Mouse (Mus musculus) lung, postnatal 0 days (tissue): Measurements from ENCODE around the gene Plekhb1.

Experiments
- CTCF ChIP-seq: IDR thresholded peaks from 2 replicates; pipeline ENCODE4 v1.5.1; 2016; ENCODE audit warnings: antibody characterized with exemption, mild to moderate bottlenecking
- EP300 ChIP-seq: IDR thresholded peaks from 2 replicates; pipeline ENCODE4 v1.6.1; 2016; ENCODE audit warnings: antibody characterized with exemption, mild to moderate bottlenecking, control low read depth

DNA sequence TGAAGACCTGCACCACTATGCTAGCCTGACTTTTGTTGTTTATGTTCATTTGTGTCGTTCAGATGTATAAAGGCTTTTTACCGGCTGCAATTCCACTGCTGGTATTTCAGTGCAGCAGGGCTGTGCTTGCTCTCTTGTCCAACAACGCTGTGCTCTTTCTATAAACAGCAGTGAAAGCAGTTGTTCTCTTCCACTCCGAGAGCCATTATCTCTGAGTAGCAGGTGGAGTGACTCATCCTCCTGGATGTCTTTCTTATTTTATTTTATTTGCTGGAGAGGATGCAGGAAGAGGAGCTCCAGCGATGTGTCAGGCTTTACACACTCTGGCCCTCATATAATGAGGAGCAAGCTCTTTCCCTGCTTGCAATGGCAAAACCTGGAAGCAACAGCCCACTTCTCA, 62.0 kb downstream of the Plekhb1 start:
- no peak for TF ChIP-seq EP300
- TF ChIP-seq CTCF, result no peak
